Mouse (Mus musculus): ENCODE data around the gene Ccdc82.

- TF ChIP-seq TAL1 (IDR thresholded peaks at IDR 0.05; ENCODE audit: low read length) (no peak), GATA1 (IDR thresholded peaks at IDR 0.05; ENCODE audit: low read length) (no peak)
These were observed 63.5 kb downstream of the Ccdc82 start for GRCm38 (mm10) chr9:13310236-13310635.

Measured in erythroblast, embryonic 14.5 days (primary cell).